Mouse (Mus musculus) lung, postnatal 25 days (tissue): ENCODE measurements around the gene Sidt1.
"Not testable (repeated sequence)": the region's sequence is repeated elsewhere in the genome, so short reads cannot be mapped to it uniquely, and the experiment has no call there.

ENCODE experiments used
- DNase-seq: peaks from one replicate; pipeline ENCODE4 v3.0.0; 2022; ENCODE audit warnings: low spot score

The Sidt1 gene

DNA sequence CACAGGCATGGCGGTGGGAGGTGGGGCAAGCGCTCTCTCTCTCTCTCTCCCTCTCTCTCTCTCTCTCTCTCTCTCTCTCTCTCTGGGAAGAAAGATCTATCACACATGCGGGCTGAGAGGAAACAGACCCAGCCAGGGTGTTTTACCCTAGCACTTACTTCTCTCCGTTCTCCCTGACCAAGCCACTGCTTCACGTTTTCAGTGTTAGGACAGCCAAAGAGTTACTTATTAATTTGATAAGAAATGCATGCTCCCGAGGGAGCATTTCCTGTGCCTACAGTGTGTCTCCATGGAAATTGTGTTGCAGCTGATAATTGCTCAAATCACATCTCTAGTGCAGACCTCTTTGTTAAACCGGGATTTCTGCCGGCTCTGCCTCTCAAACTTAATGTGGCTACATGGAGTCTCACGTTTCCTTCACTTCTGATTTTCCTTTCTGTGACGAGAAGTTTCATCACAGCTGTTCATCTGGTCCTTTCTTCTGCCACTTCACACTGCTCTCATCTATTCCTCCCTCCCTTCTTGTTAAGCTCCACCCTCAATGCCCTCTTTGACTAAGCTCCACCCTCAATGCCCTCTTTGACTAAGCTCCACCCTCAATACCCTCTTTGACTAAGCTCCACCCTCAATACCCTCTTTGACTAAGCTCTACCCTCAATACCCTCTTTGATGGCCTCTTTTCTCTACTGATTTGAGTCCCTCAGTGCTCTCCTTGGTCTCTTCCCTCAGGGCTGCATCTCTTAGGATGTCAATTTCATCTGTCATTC, 30.7 kb downstream of the Sidt1 start:
- DNase-seq = no peak

DNA sequence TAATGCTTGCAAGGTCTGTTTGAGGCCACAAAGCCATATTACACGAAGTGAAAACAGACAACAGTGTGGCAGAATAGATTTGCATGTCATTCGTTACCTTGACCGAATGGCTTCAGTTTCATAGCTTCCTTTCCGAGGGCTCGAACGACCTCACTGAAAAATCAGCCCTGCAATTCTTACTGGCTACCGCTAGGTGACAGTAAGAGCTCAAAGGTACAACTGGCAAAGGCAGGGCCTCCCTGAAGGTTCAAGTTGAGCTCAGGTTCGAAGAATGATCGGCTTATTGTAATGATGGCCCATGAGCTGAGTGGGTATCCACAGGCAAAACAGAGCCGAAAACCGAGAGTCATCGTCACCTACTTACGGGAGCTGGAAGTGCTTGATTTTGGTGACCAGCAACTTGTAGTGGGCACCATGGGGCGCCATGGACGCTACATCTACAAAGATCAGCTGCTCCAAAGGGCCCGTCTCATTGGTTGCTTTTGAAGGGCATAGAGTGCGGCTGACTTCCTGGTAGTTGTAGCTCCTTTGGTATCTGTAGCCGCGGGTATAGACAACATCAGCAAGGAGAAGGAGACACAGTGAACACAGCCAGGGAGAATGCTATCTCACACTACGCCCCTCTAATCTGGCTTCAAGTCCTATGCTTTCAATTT, 33.4 kb downstream of the Sidt1 start:
- peak; percentile 15 for DNase-seq

DNA sequence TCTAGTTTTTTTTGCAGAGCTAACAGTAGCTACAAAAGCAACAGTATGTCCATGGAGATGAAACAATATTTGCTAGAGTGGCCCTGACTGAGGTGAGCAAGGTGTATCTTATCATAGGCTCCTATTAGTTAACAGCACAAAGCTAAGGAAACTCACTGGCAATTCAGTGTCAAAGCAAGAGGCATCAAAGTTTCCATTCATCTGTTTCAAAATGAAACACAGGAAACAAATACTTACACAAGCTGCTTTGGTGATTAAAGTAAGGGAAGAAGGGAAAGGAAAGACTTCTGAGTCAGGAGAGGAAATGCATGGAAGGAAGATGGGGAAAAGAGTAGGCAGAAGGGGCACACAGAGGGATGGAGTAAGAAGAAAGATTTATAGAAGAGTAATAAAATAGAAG, 39.0 kb downstream of the Sidt1 start:
- no peak for DNase-seq

DNA sequence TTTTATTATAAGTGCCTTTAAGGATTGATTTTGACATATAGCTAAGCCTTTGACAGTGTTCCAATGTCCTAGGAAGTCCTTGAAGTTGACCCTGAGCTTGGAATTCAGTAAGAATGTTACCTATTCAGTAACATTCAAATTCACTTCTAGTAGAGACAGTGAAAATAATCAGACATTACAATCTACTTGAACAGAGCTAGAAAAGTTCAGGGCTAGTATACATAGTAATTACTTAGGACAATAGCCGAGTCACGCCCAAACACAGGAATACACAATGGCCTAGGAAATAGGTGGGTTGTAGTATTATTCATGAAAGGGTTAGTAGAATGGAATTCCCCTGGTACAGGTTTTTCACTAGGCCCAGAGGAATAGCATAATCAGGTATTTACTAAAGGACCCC, 40.3 kb downstream of the Sidt1 start:
- DNase-seq = not testable (repeated sequence)

DNA sequence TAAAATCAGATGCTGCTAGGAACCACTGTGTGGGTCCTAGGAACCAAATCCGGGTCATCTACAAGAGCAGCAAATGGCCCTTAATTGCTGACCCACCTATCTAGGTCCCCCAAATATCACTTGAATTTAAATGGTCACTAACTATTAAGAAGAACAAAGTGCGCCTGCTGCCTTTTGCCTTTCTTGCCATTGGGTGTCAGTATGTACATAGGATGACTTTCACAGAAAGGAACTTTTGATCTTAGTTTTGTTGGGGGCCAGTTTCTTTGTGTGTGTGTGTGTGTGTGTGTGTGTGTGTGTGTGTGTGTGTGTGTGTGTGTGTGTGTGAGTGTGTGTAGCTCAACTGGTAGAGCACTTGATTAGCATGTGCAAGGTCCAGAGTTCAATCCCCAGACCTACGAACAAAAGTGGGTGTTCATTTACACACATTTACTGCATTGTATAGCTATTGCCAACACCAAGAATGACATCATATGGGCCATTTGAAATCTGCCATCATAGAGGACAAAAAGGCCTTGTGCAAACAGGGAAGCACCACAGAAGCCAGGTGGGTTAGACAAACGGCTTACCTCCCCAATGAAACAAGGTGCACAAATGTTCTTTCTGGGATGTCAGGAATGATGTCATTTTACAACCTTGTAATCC, 43.9 kb downstream of the Sidt1 start:
- no peak for DNase-seq

DNA sequence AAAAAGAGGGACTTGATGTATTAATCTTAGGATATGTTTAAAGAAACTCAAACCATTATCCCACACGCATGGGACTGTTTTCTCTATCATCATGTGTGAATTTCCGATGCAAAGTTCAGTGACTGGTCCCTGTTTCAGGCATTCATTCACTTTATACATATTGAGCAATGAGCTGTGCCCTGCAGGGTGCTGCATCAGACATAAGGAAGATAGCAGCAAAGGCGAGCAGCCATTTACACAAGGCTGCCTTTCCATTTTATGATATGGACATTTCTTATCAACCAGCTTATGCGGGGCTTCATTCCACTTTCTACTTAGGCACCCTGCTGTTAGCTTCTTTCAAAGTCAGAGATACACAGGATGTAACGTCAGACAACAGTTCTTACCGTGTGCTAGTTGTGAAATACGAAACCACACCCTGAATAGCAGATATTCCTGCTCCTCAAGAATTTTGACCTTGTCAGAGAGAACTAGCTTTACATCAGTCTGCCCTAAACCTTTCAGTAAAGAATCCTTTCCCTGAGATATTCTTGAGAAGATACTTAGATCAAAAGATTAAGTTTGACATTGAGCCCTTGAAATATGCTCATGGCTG, 45.5 kb downstream of the Sidt1 start:
- DNase-seq = no peak

DNA sequence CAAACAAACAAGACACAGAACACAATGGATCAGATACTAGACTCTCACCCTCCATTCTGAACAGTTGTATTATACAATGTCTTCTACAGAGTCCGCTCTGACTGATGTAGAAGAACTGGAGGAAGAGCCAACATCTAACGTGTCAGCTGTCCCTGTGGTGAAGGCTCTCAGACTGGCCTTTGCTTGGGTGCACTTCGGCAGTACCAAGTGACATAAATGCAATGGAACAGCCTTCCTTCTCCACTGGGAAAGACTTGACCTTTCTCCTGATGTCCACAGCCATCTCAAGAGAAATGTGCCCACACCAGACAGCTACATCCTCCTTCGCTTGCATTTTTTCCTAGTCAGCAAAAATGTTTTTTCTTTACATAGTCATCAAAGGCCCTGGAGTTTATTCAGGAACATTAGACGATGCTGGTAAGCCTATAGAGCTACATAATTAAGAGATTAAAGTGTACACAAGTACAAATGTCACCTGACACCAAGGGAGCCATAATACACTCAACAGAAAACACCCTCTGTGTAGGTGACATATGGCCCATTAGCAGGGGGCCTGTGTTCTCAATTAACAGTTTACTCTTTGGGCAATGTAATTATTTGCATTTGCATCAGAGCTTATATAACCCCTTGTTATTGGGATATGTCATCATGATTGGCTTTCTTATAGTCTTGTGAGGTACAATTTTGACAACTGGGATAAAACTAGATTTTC, 50.2 kb downstream of the Sidt1 start:
- DNase-seq = no peak

DNA sequence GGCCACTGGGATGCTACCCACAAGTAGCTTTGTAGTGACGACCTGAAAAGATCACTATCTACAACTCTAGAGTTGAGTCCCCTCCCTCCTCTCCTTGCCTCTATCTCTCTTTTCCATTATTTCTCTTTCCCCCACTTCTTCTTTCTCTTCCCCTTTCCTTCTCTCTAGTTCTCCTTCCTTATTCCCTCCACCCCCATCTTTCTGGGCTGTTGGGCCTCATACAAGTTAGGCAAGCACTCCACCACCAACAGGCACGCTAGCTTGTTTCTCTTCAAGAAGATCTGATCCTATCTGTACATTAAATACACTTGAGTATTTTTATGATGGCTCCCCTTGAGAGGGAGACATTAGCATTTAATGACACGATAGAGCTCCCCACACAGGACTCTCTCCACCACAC, 51.0 kb downstream of the Sidt1 start:
- no peak for DNase-seq

DNA sequence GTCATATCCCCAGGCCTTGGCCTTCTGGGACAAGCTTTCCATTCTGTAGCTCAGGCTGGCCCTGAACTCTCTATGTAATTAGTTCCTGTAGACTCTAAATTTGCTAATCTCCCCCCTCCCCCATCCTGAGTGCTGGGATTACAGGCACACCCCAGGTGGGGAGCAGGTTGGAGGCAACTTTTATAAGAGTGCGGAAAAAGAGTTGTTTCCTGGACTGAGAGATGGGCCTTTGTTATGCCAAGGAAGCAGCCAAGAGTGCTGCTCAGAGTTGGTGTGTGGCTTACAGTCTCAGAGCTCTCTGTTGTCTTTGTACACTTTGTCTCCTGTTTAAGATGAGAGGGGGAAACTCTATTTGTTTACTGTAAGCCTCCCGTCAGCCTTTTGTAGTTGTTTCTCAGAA, 52.2 kb downstream of the Sidt1 start:
- DNase-seq = no peak

DNA sequence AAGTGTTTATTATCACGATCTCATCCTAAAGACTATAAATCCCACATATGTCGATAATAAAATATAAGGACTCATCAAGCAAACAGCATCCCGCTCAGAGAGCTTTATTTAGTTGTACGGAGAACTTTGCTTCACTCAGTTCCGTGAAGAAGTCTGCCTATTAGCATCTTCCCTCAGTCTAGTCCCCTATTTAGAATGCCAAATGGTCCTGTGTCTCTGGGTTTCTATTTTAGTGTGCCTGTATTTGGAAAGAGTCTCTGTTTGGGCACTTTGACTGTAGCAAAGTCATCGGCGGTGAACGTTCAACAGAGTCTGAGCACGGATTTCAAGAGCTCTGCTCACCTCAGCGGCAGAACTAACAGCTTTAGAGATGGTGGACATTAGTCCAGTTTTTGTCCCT, 55.8 kb downstream of the Sidt1 start:
- DNase-seq = no peak

DNA sequence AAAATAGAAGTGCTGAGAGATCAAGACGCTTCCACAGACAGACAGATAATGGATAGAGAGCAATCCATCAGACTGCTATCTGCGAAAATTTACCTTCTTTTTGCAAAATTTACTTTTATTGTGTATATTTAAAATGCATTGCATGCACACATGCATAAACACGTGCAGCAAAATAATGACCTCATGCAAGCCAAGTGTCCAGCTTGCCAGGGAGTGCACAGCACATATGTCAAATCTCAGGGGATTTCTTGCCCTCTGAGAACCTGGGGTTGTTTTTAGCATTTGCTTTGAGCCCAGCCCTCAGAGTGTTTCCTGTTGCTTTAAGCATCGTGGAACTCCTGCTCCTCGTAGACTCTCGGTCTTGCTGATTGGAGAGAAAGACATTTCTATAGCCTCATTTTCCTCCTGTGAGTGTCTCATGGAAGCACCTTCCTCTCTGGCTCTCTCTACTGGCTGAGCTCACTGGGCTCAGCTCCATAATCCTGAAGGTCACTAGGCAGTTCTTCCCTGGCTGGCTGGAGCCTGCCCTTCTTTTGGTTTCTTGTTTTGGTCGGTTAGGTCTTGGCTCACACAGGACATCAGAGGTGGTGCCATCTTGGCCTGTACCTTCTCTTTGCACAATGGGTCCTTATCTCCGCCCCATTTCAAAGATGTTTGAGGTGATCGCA, 61.5 kb downstream of the Sidt1 start:
- no peak for DNase-seq

DNA sequence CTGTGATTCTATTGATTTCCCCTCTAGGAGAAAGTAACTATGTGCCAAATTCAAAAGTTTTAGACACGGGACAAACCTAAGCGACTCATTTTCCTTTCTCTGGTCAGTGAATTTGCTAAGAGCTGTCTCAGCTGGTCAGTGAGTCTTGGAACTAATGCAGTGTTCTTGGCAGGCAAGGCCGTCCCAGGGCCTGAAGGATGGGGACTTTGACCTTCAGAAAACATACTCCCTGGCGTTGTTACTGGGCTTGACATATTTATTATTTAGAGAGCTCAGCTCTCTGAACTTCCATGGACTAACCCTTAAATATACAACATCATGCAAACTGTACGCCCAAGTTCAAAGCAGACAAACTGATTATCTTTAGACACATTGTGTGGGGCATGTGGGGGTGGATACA, 62.4 kb downstream of the Sidt1 start:
- DNase-seq = peak; percentile 6

DNA sequence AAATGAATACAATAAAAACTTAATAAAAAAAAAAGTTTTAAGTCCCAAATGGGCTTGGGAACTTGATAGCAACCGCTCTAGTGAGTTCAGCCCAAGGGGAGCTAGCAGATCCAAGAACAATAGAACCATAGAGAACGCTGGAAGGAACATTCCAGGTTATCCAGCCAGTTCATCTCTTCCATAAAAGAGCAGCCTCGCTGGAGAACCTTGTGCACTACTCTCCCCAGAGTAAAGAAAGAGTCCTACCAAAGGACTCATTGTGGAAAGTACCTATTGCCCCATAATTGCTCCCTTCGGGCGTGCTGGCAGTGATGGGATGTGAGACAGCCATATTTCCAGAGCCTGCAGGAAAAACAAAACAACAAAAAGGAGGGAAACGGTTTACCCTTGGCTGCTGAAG, 63.4 kb downstream of the Sidt1 start:
- no peak for DNase-seq

DNA sequence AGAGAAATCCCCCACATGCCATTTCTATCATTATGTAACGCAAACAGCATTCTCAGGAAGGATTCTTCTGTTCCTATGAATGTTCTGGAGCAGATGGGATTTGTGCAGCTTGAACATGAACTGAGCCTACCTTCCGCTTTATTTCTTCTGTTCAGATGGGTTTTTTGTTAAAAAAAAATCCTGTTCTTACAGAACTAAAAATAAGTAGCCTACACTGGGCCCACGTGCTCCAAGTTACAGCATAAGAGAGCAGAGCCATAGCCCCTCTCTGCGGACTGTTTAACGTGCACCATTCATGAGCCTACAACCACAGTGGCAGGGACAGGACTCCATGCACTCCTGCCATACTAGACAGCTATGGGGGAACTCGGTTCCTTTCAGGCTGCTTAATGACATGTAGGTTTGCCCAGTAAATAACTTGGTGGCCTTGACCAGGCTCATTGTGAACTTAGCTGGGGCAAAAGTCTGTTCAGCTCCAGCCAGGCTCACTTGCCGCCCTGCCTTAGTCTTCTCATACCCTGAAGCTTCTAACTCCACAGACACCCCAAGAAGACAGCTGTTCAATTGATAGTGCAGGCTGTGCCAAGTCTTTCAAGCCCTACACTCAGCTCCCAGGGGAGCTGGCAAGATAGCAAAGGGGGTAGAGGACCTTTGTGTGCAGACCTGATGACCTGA, 64.3 kb downstream of the Sidt1 start:
- DNase-seq = no peak

DNA sequence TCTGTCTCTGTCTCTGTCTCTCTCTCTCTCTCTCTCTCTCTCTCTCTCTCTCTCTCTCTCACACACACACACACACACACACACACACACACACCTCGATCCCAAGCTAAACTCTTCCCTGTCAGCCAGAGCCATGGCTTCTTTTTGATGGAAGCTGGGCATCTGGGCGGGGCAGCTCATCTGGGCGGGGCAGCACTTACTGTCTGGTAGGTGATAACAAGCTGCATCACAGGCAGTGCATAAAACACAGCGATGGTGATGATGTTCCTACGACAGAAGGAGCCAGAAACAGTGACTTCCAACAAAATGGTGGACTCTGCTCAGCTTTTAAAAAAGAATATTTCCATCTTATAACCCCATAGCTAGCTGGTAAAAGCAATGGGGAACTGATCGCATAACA, 67.4 kb downstream of the Sidt1 start:
- DNase-seq = no peak

DNA sequence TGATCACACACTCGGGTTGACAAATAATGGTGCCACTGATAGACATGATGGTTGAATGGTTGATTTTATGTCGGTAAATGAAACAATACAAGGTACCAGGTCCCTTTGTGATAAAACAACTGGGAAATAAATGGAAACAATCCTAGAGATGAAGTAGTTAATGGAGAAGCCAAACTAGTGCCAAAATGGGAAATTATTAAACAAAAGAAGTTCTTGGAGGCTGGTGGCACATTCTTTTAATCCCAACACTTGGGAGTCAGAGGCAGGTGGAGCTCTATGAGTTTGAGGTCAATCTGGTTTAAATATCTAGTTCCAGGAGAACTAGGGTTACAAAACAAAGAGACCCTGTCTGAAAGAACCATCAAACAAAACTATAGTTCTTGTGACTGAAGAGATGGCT, 68.1 kb downstream of the Sidt1 start:
- DNase-seq = no peak

DNA sequence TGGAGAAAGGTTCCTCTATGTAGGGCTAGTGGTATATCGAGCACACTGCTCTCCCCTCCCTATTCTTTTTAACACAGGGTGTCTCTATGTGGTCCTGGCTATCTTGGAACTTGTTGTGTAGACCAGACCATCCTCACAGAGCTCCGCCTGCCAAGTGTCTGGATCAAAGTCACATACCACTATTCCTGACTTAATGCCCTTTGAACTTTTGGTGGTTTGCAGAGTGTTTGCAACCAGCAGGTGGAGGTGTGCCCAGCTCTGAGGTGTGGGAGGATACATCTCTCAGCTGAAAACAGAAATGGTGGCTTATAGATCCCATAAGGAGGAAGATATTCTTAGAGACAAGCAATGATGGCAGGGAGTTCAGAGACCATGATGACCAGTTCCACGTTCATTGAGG, 75.5 kb downstream of the Sidt1 start:
- no peak for DNase-seq

DNA sequence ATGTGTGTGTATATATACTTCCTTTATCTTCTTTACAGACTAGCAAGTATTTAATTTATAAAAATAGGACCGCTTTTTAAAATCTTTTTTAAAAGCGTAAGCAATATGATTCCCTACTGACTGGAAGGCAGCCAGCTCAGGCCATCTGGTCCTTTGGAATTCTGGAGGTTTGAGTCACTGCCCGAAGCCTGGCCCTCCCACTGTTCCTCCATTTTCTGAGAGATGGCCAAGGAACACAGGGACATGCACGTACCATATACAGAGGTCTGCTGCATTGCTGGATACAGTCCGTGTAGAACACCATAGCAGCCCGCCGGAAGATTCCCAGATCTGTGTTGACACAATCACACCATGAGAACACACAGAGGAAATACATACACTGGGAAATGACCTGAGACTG, 78.3 kb downstream of the Sidt1 start:
- DNase-seq = no peak

DNA sequence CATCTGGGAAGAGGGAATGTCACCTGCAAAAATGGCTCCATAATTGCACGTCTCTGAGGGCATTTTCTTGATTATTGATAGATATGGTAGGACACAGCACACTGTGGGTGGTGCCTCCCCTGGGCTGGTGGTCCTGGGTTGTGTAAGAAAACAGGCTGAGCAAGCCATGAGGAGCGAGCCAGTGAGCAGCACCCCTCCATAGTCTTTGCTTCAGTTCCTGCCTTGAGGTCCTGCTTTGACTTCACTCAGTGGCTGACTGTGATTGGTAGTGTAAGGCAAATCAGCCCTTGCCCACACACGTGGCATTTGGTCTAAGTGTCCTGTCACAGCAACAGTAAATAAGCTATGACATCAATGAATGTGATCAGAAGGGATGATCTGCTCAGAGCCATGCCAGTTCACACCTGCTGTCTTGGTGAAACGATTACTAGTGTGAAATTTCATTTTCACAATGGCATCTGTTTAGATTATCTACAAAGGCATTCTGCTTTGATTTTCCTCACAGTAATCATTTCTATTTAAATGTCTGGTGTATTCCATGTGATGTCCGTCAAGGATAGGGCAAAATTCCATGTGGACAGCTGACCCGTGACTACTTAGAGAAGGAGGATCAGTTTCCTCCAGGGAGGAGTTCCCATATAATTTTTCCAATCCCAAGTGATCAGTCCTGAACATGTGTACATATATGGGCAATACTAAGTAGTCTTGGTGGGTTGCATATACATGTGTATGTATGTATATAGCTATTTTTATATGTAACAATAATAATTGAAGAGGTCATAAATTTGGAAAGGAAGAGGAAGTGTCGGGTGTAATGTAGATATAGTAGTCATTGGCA, 79.0 kb downstream of the Sidt1 start:
- no peak for DNase-seq

DNA sequence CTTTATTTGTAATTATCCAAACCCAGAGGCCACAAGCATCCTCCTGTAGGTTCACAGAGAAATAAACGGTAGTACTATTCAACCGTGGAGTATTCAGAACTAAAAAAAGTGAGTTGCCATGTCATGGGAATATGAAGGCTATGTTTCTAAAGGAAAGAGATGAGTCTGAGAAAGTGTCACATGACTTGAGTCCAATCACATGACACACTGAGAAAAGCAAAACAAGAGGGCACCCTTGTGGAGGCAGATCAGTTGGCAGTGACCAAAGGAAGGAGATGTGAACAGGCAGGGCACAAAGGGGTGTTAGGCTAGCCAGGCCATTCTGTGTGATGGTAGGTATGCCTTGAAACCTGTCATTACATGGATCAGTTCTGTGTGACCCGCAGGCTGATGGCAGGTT, 80.3 kb downstream of the Sidt1 start:
- no peak for DNase-seq
